Mouse (Mus musculus): ENCODE results near the gene Lrrc74a. TPM values are rescaled to one million over a fixed set of nuclear protein-coding genes. Genes with fewer than 3 reads are reported as not detected.

The Lrrc74a gene
- total and polyA plus RNA-seq, 2 experiments: not detected

DNA sequence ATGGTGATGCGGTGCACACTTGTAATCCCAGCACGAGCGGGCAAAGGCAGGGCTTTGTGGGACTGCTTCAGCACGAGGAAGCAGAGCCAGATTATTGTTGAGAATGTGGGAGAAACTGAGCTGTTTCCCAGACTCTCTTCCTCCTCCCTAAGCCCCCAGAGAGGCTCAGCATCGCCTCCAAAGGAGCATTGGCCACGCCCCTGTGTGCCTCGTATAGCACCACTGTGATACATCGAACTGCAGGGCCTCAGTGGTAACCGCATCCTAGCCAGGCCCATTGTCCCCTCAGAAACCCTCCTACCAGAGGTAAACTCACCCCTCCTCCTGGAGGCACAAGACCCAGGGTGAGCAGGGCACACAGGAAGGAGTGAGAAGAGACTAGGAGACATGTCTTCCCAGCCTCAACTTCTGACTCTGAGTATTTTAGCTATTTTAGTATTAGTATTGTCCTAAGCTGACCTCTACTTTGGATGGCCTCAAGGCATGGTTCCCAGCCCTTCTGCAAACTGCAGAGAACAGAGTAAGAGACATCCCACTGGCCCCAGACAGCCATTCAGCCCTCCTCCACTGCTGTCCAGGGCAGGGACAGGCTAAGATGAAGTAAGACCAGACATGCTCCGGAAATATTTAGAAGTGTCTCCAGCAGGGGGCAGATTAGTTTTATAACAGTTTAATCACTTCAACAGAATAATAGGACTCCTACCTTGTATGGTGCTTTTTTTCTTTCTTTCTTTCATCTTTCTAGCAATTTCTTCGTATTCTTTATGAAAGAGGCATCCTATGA, 45.2 kb downstream of the Lrrc74a start:
- Histone ChIP-seq H3K36me3 (ENCODE audit: control insufficient read depth, insufficient read depth, low read length) (no peaks in the 10 kb centered on the region), H3K27ac (replicated peaks; ENCODE audit: insufficient read depth, low read depth, low read length) (no peak overlapping the region), H3K4me3 (ENCODE audit: insufficient read depth, low read depth, low read length) (no peak overlapping the region), H3K4me1 (ENCODE audit: control insufficient read depth, insufficient read depth, low read length) (no peaks in the 10 kb centered on the region), H3K27me3 (ENCODE audit: control insufficient read depth, insufficient read depth, low read length) (no peaks in the 10 kb centered on the region), H3K9ac (ENCODE audit: low read depth, low read length) (no peak overlapping the region), H3K79me2 (ENCODE audit: control insufficient read depth, insufficient read depth, low read length) (no peaks in the 10 kb centered on the region)
- TF ChIP-seq POLR2A (IDR thresholded peaks at IDR 0.05; ENCODE audit: extremely low read depth, insufficient read depth, low read length): no peak
- TF ChIP-seq CTCF (IDR thresholded peaks at IDR 0.05; ENCODE audit: low read depth, low read length): peak; percentile 21; the same call in 1 of the 2 replicates
- DNase-seq (ENCODE audit: extremely low read depth, low read depth, low spot score): peak; percentile 52
- WGBS: 76% methylated on average over 11 of the region's 11 CpGs

DNA sequence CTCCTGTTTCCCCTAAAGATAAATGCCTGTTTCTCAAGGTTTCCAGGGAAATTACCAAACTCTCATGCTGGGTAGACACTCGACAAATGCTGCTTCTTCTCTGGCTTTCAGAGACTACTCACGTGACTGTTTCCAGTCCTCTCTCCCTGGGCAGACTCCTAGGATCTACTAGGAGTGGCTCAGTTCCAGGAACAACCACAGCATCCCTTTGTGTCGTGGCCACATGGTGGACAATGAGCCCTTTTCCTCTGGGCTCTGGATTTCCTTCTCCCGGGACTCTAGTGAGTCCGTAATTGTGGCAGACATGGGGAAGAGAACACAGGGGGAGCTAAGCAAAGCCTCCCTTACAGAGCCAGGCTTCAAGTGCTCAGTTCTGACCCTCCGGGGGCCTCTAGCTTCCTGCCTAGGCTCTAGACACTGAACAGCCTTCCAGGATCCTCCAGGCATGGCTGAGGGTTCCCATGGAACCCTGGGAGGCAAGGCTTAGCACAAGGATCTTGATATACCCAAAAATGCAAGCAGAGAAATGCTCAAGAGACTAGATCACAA, 47.6 kb downstream of the Lrrc74a start:
- Histone ChIP-seq H3K27ac (replicated peaks; ENCODE audit: insufficient read depth, low read depth, low read length) (no peak overlapping the region), H3K9ac (ENCODE audit: low read depth, low read length) (no peak overlapping the region), H3K4me1 (ENCODE audit: control insufficient read depth, insufficient read depth, low read length) (no peaks in the 10 kb centered on the region), H3K27me3 (ENCODE audit: control insufficient read depth, insufficient read depth, low read length) (no peaks in the 10 kb centered on the region), H3K4me3 (ENCODE audit: insufficient read depth, low read depth, low read length) (no peak overlapping the region), H3K79me2 (ENCODE audit: control insufficient read depth, insufficient read depth, low read length) (no peaks in the 10 kb centered on the region), H3K36me3 (ENCODE audit: control insufficient read depth, insufficient read depth, low read length) (no peaks in the 10 kb centered on the region)
- no peak for TF ChIP-seq POLR2A (IDR thresholded peaks at IDR 0.05; ENCODE audit: extremely low read depth, insufficient read depth, low read length)
- no peak for TF ChIP-seq CTCF (IDR thresholded peaks at IDR 0.05; ENCODE audit: low read depth, low read length)
- DNase-seq (ENCODE audit: extremely low read depth, low read depth, low spot score): no peak
- WGBS: 59% methylated on average over 6 of the region's 6 CpGs

DNA sequence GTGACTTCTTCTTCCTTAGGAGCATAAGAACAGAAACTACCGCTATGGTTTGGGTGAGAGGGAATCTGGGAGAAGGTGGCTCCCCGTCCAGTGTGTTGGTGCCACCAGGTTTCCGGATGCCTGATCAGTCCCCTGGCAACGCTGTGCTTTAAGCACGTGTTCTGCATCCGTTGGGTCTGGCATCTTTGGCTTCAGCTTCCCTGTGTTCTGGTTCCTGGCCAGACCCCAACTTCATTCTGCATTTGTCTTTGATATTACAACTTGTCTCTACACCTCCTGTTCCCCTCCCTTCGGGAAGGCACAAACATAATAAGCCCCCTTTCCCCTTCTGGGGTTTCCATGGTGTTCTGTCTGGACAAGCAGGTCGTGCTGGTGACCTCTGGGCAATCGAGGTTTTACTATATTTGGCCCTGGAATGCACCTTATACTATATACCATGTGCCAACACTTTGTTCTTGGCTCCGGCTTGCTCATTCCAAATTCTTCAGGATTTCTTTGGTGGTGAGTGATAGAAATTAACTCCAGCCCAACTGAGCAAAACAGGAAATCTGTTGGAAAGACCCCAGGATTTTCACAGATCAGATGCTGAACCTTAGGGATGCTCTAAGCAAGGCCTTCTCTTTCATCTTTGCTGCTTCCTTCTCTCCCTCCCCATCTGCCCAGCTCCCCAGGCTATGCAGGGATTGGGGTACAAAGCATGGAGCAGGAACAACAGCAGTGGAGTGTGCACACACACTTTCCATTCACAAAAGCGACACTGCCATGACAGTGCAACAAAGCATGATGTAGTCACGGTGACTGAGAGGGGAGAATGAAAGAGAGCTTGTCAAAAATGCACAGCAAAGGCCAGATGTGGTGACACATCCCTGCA, 52.2 kb downstream of the Lrrc74a start:
- no peak for DNase-seq (ENCODE audit: extremely low read depth, low read depth, low spot score)
- no peak overlapping the region for H3K4me3 ChIP-seq (ENCODE audit: insufficient read depth, low read depth, low read length)
- no peaks in the 10 kb centered on the region for H3K27me3 ChIP-seq (ENCODE audit: control insufficient read depth, insufficient read depth, low read length)
- no peaks in the 10 kb centered on the region for H3K79me2 ChIP-seq (ENCODE audit: control insufficient read depth, insufficient read depth, low read length)
- WGBS: 77% methylated on average over 12 of the region's 12 CpGs
- no peak overlapping the region for H3K27ac ChIP-seq (replicated peaks; ENCODE audit: insufficient read depth, low read depth, low read length)
- no peaks in the 10 kb centered on the region for H3K36me3 ChIP-seq (ENCODE audit: control insufficient read depth, insufficient read depth, low read length)
- no peak for TF ChIP-seq POLR2A (IDR thresholded peaks at IDR 0.05; ENCODE audit: extremely low read depth, insufficient read depth, low read length)
- TF ChIP-seq CTCF (IDR thresholded peaks at IDR 0.05; ENCODE audit: low read depth, low read length): no peak
- H3K9ac ChIP-seq (ENCODE audit: low read depth, low read length): no peak overlapping the region
- H3K4me1 ChIP-seq (ENCODE audit: control insufficient read depth, insufficient read depth, low read length): peaks cover 3% of the 10 kb centered on the region; the same call in 1 of the 2 replicates

DNA sequence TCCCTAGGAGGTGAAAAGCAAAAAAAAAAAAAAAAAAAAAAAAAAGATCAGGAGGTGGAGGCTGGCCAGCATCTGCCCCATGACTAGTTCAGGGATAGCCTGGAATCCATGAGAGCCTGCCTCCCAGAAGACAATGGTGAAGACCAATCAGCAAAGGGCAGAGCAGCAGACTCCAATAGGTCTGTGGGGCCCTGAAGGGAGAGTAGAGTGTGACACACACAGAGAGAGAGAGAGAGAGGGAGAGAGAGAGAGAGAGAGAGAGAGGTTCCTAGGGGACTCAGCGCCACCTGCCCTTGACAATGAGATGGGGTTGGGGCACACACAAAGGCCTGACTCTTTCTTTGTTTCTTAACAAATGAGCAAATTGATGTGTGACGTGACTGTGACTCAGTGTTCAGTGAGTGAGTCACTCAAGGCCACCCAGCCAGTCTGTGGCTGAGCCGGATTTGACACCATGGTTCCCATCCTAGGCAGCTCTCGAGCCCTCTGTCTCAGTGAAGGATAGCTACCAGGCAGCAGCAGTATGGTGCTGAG, 52.9 kb downstream of the Lrrc74a start:
- no peak for DNase-seq (ENCODE audit: extremely low read depth, low read depth, low spot score)

DNA sequence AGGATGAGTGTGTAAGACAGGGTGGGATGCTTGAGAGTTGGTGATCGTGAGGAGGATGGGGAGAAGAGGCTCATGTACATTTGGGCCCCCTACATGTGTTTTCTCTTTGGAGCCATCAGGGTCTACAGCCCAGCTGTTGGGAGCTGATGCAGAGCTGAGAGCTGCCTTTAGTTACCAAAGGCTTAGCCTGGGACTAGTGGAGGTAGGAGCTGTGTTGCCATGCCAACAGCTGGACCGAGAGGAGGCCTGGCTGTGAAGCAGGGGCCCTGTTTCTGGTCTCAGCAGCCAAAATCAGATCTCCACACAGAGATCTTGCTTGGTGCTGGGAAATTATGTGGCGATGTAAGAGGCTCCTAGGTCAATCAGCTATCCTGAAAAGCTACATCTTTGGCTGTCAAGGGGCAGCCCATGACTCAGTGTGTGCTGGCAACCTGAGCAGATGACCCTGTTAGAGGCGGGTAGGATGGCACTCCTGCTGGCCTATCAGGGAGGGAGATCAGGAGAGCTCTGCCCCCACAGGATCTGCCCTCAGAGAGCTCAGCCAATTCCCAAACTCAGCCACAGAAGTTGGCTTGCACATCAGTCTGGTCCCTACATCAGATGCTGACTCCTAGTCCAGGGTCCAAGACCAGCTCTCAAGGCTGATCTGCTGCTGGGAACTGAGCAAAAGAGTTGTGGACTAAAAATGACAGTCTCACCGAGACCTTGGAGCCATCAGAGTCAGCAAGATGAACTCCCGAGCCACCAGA, 56.1 kb downstream of the Lrrc74a start:
- peaks cover 8% of the 10 kb centered on the region; the same call in 1 of the 2 replicates for H3K4me1 ChIP-seq (ENCODE audit: control insufficient read depth, insufficient read depth, low read length)
- no peaks in the 10 kb centered on the region for H3K27me3 ChIP-seq (ENCODE audit: control insufficient read depth, insufficient read depth, low read length)
- DNase-seq (ENCODE audit: extremely low read depth, low read depth, low spot score): peak; percentile 68
- H3K27ac ChIP-seq (replicated peaks; ENCODE audit: insufficient read depth, low read depth, low read length): no peak overlapping the region
- WGBS: 38% methylated on average over 6 of the region's 6 CpGs
- H3K4me3 ChIP-seq (ENCODE audit: insufficient read depth, low read depth, low read length): no peak overlapping the region
- H3K79me2 ChIP-seq (ENCODE audit: control insufficient read depth, insufficient read depth, low read length): no peaks in the 10 kb centered on the region
- TF ChIP-seq POLR2A (IDR thresholded peaks at IDR 0.05; ENCODE audit: extremely low read depth, insufficient read depth, low read length): no peak
- TF ChIP-seq CTCF (IDR thresholded peaks at IDR 0.05; ENCODE audit: low read depth, low read length): no peak
- H3K9ac ChIP-seq (ENCODE audit: low read depth, low read length): no peak overlapping the region
- H3K36me3 ChIP-seq (ENCODE audit: control insufficient read depth, insufficient read depth, low read length): no peaks in the 10 kb centered on the region

More for the DNA sequence above, 52.9 kb downstream of the Lrrc74a start:
- WGBS: 84% methylated on average over 4 of the region's 4 CpGs
- Histone ChIP-seq H3K36me3 (ENCODE audit: control insufficient read depth, insufficient read depth, low read length) (no peaks in the 10 kb centered on the region), H3K4me3 (ENCODE audit: insufficient read depth, low read depth, low read length) (no peak overlapping the region), H3K79me2 (ENCODE audit: control insufficient read depth, insufficient read depth, low read length) (no peaks in the 10 kb centered on the region), H3K9ac (ENCODE audit: low read depth, low read length) (no peak overlapping the region), H3K4me1 (ENCODE audit: control insufficient read depth, insufficient read depth, low read length) (peaks cover 3% of the 10 kb centered on the region; the same call in 1 of the 2 replicates), H3K27me3 (ENCODE audit: control insufficient read depth, insufficient read depth, low read length) (no peaks in the 10 kb centered on the region), H3K27ac (replicated peaks; ENCODE audit: insufficient read depth, low read depth, low read length) (no peak overlapping the region)
- TF ChIP-seq CTCF (IDR thresholded peaks at IDR 0.05; ENCODE audit: low read depth, low read length) (no peak), POLR2A (IDR thresholded peaks at IDR 0.05; ENCODE audit: extremely low read depth, insufficient read depth, low read length) (no peak)
